Mouse (Mus musculus) neural tube, embryonic 14.5 days (tissue): ENCODE data around the gene Kif21b. TPM values are rescaled to one million over a fixed set of nuclear protein-coding genes. Genes with fewer than 3 reads are reported as not detected.

ENCODE experiments used
- ATAC-seq: fragments of 200-750 bp; cut with Nextera tagmentation; 2 replicates; pipeline ENCODE4 v1.8.0; 2017; ENCODE audit warnings: low read depth, mild to moderate bottlenecking, moderate TSS enrichment, moderate library complexity
- H3K27ac ChIP-seq: fragments of 300-500 bp; sonication (generic); 2 replicates; pipeline ENCODE4 v1.5.1; 2014; ENCODE audit warnings: low read depth, mild to moderate bottlenecking, control low read depth, low read length, moderate library complexity, mixed read lengths
- H3K27me3 ChIP-seq: fragments of 300-500 bp; sonication (generic); 2 replicates; pipeline ENCODE4 v1.6.1; 2014; ENCODE audit warnings: low read length; ENCODE audit not compliant: control insufficient read depth, insufficient read depth
- H3K36me3 ChIP-seq: fragments of 300-500 bp; sonication (generic); 2 replicates; pipeline ENCODE4 v1.6.1; 2014; ENCODE audit warnings: low read length, mixed read lengths; ENCODE audit not compliant: control insufficient read depth, insufficient read depth
- H3K4me1 ChIP-seq: fragments of 300-500 bp; sonication (generic); 2 replicates; pipeline ENCODE4 v1.6.1; 2014; ENCODE audit warnings: low read length; ENCODE audit not compliant: control insufficient read depth, insufficient read depth
- H3K4me2 ChIP-seq: fragments of 300-500 bp; sonication (generic); 2 replicates; pipeline ENCODE4 v1.6.1; 2014; ENCODE audit warnings: mild to moderate bottlenecking, low read depth, low read length, control low read depth
- H3K4me3 ChIP-seq: fragments of 300-500 bp; sonication (generic); 2 replicates; pipeline ENCODE4 v1.5.1; 2014; ENCODE audit warnings: low read depth, low read length, control low read depth, mixed read lengths
- H3K9ac ChIP-seq: fragments of 300-500 bp; sonication (generic); replicated peaks from 2 replicates; pipeline ENCODE4 v1.6.1; 2014; ENCODE audit warnings: low read depth, mild to moderate bottlenecking, control low read depth, low read length, mixed read lengths
- H3K9me3 ChIP-seq: fragments of 300-500 bp; sonication (generic); 2 replicates; pipeline ENCODE4 v1.6.1; 2016; ENCODE audit warnings: low read length; ENCODE audit not compliant: control insufficient read depth
- WGBS: fragments of 180-500 bp; shearing (Covaris S2); extraction: QIAGEN DNeasy Blood & Tissue Kit; methylation state at CpG from one replicate; pipeline ENCODE4 v1.1.7; 2014; 5-methylcytosine and 5-hydroxymethylcytosine counted together
- polyA plus RNA-seq: library from polyadenylated mRNA; unstranded; fragments of >200 nt; fragmentation: Nextera tagmentation; extraction: Ambion mirVana; gene quantifications from 2 replicates; pipeline ENCODE4 v1.2.1, GENCODE M21; 2014

Kif21b gene
- polyA plus RNA-seq, 1 experiment from 2014 or later: 54.5 TPM

DNA sequence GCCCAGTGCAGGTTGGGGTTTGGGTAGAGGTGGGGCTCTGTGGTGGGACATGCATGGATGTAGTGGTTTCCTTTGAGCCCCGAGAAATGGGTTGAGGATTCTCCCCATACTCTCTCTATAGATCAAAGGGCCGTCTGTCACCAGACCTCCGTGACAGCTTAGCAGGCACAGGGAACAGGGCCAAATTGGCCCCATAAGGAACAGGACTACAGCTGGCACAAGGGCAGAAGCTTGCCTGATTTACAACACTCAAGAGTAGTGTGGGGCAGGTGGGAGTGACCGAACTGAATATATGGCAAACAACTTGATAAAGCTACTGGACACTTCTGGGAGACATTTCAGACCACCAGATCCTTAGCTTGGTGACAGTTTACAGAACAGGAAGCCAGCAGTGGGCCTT, 26.4 kb upstream of the Kif21b start:
- Histone ChIP-seq H3K27me3 (no peaks in the 10 kb centered on the region), H3K4me1 (peaks cover 10% of the 10 kb centered on the region; the same call in 1 of the 2 replicates), H3K9ac (no peak overlapping the region), H3K27ac (no peak overlapping the region), H3K36me3 (no peaks in the 10 kb centered on the region), H3K4me3 (no peak overlapping the region), H3K4me2 (no peak overlapping the region), H3K9me3 (no peaks in the 10 kb centered on the region)
- peak; percentile 67; the same call in 1 of the 2 replicates for ATAC-seq
- 19% methylated on average over 4 of the region's 4 CpGs for WGBS

DNA sequence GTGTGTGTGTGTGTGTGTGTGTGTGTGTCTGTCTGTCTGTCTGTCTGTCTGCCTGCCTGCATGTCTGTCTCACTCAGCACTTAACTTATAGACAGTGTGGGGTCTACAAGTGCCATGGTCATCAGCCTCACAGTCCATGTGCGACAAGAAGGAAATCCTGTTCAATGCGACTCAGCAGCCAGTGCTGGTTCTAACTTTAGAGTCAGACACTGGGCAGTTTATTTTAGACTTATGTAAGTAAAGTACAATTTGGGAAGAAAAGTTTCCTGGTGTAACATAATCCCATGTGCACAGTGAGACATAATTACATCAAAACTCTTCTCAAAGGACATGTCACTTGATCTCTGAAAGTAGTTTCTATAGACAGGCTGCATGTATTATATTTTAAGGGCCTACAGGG, 21.7 kb upstream of the Kif21b start:
- no peak for ATAC-seq
- Histone ChIP-seq H3K4me2 (no peak overlapping the region), H3K4me3 (no peak overlapping the region), H3K4me1 (peaks cover 7% of the 10 kb centered on the region; the same call in 1 of the 2 replicates), H3K9ac (no peak overlapping the region), H3K27ac (no peak overlapping the region), H3K9me3 (no peaks in the 10 kb centered on the region), H3K36me3 (no peaks in the 10 kb centered on the region), H3K27me3 (no peaks in the 10 kb centered on the region)
- WGBS: 90% methylated on average over 2 of the region's 2 CpGs

- Histone ChIP-seq H3K36me3 (no peaks in the 10 kb centered on the region), H3K9me3 (no peaks in the 10 kb centered on the region), H3K27me3 (no peaks in the 10 kb centered on the region), H3K27ac (no peak overlapping the region), H3K4me3 (no peak overlapping the region), H3K4me1 (peaks cover 8% of the 10 kb centered on the region; the same call in 1 of the 2 replicates), H3K9ac (no peak overlapping the region), H3K4me2 (no peak overlapping the region)
- no peak for ATAC-seq
- 35% methylated on average over 3 of the region's 3 CpGs for WGBS
These were observed 15.0 kb upstream of the Kif21b start for GRCm38 (mm10) chr1:136116183-136116582.

GRCm38 (mm10) chr1:136117069-136117468, 14.1 kb upstream of the Kif21b start:
- H3K27ac ChIP-seq: no peak overlapping the region
- no peaks in the 10 kb centered on the region for H3K27me3 ChIP-seq
- H3K36me3 ChIP-seq: no peaks in the 10 kb centered on the region
- H3K4me1 ChIP-seq: peaks cover 8% of the 10 kb centered on the region; the same call in 1 of the 2 replicates
- no peaks in the 10 kb centered on the region for H3K9me3 ChIP-seq
- H3K9ac ChIP-seq: no peak overlapping the region
- H3K4me2 ChIP-seq: no peak overlapping the region
- H3K4me3 ChIP-seq: no peak overlapping the region
- ATAC-seq: no peak
- 90% methylated on average over 9 of the region's 9 CpGs for WGBS

DNA sequence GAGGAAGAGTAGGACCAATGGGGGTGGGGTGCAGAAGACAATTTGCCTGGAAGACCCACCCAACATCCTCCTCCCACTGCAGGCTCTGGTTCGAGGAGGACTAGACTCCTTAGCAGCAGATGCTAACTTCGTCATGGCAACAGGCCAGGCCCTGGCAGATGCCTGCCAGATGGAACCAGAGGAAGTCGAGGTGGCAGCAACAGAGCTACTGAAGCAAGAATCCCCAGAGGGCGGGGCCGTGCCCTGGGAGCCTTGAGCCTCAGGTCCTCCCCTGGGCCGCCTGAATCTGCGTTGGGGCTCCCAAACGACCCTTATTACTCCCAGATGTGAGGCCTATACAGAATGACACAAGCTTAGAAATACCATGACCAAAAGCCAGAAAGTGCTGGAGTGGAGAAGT, 12.3 kb upstream of the Kif21b start:
- no peaks in the 10 kb centered on the region for H3K36me3 ChIP-seq
- no peak overlapping the region for H3K9ac ChIP-seq
- no peak overlapping the region for H3K27ac ChIP-seq
- no peak for ATAC-seq
- H3K27me3 ChIP-seq: no peaks in the 10 kb centered on the region
- H3K4me2 ChIP-seq: no peak overlapping the region
- no peaks in the 10 kb centered on the region for H3K9me3 ChIP-seq
- H3K4me3 ChIP-seq: no peak overlapping the region
- H3K4me1 ChIP-seq: peaks cover 8% of the 10 kb centered on the region; the same call in 1 of the 2 replicates
- 21% methylated on average over 8 of the region's 8 CpGs for WGBS

DNA sequence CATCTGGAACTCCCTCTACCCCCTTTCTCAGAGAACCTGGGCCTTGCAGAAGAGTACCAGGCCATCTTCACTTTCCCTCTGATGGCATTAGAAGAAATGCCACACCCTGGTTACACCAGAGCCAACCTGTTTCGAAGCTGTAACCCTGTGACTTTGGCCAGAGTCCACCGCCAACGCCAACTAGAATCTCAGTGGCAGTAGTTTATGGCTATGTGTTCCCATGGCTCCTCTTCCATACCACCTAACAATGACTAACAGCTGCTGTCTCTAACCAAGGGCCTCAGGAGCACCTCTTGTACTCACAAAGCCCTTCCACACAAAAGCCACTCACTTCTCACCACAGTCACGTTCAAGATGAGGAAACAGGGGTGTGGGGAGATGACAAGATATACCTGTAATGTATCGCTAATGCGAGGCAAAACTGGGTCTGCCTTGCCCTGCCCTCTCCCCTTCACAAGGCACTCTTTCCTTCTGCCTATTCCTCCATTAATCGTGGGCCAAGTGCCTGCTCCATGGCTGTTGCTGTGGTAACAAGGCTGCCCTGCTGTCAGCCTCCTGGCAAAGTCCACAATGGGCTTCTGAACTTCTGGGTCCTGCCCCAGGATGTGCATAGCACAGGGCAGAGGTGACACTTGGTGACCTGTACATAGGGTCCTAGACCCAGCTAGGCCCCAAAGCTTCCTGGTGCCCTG, 11.5 kb upstream of the Kif21b start:
- Histone ChIP-seq H3K4me2 (no peak overlapping the region), H3K9me3 (no peaks in the 10 kb centered on the region), H3K36me3 (no peaks in the 10 kb centered on the region), H3K9ac (no peak overlapping the region), H3K4me1 (peaks cover 8% of the 10 kb centered on the region; the same call in 1 of the 2 replicates), H3K4me3 (no peak overlapping the region), H3K27ac (no peak overlapping the region), H3K27me3 (no peaks in the 10 kb centered on the region)
- 48% methylated on average over 7 of the region's 7 CpGs for WGBS
- peak; percentile 49; the same call in 1 of the 2 replicates for ATAC-seq

DNA sequence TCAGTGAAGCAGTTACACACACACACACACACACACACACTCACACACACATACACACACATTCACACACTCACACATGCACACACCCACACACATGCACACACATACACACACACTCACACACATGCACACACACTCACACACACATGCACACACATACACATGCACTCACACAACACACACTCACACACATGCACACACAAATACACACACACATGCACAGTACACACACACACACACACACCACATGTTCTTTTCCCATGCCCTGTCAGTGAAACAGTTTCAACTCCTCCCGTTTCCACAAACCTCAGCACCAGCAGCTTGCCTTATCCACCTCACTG, 11.0 kb upstream of the Kif21b start:
- H3K4me3 ChIP-seq: no peak overlapping the region
- ATAC-seq: peak; percentile 4; the same call in 1 of the 2 replicates
- H3K4me1 ChIP-seq: peaks cover 8% of the 10 kb centered on the region; the same call in 1 of the 2 replicates
- H3K36me3 ChIP-seq: no peaks in the 10 kb centered on the region
- no peak overlapping the region for H3K4me2 ChIP-seq
- no peaks in the 10 kb centered on the region for H3K27me3 ChIP-seq
- no peaks in the 10 kb centered on the region for H3K9me3 ChIP-seq
- no peak overlapping the region for H3K27ac ChIP-seq
- no peak overlapping the region for H3K9ac ChIP-seq
- 71% methylated on average over 1 of the region's 1 CpGs for WGBS

GRCm38 (mm10) chr1:136120785-136121184, 10.4 kb upstream of the Kif21b start:
- H3K9me3 ChIP-seq: no peaks in the 10 kb centered on the region
- 63% methylated on average over 6 of the region's 6 CpGs for WGBS

DNA sequence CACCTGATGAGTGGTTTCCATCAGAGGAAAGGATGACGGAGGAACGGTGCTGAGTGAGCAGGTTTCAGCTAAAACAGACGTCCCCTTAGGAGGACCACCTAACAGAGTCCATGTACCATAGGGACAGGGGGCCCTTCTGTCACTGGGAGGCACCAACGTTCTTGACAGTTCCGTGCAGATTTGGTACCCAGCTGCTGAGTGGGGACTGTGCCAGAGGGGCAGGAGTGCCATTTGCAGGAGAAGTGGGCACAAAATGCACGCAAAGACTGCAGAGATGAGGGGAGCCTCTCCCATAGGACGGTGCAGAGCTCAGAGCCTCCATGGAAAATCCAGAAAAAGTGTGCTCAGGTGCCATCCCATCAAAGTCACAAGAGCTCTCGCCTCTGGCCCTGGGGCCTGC, 9.2 kb upstream of the Kif21b start:
- H3K9ac ChIP-seq: no peak overlapping the region
- H3K36me3 ChIP-seq: no peaks in the 10 kb centered on the region
- H3K27me3 ChIP-seq: no peaks in the 10 kb centered on the region
- H3K27ac ChIP-seq: no peak overlapping the region
- no peak overlapping the region for H3K4me3 ChIP-seq
- no peaks in the 10 kb centered on the region for H3K9me3 ChIP-seq
- H3K4me2 ChIP-seq: no peak overlapping the region
- H3K4me1 ChIP-seq: peaks cover 8% of the 10 kb centered on the region; the same call in 1 of the 2 replicates
- no peak for ATAC-seq
- 68% methylated on average over 8 of the region's 8 CpGs for WGBS

More at GRCm38 (mm10) chr1:136120785-136121184, 10.4 kb upstream of the Kif21b start:
- no peak for ATAC-seq
- H3K4me2 ChIP-seq: no peak overlapping the region
- H3K9ac ChIP-seq: no peak overlapping the region
- no peaks in the 10 kb centered on the region for H3K36me3 ChIP-seq
- peaks cover 8% of the 10 kb centered on the region; the same call in 1 of the 2 replicates for H3K4me1 ChIP-seq
- no peak overlapping the region for H3K27ac ChIP-seq
- no peaks in the 10 kb centered on the region for H3K27me3 ChIP-seq
- no peak overlapping the region for H3K4me3 ChIP-seq
